Mouse (Mus musculus): ENCODE results near the gene Exoc3l4.

- TF ChIP-seq POLR2A (IDR thresholded peaks at IDR 0.05; ENCODE audit: insufficient read depth, low read length) (no peak), EP300 (IDR thresholded peaks at IDR 0.05; ENCODE audit: insufficient read depth, low read depth, low read length) (no peak), CTCF (IDR thresholded peaks at IDR 0.05; ENCODE audit: low read depth, low read length) (no peak)
Observed at GRCm38 (mm10) chr12:111371905-111372304, 44.9 kb upstream of the Exoc3l4 start.
